Mouse (Mus musculus): Measurements from ENCODE around the gene Kdm2b.
"Not testable (repeated sequence)": the region's sequence is repeated elsewhere in the genome, so short reads cannot be mapped to it uniquely, and the experiment has no call there.

The Kdm2b gene

GRCm38 (mm10) chr5:123010806-123011205 lies 21.2 kb upstream of the Kdm2b start:
- no peak for DNase-seq (ENCODE audit: low spot score)

GRCm38 (mm10) chr5:123009873-123010272 lies 20.2 kb upstream of the Kdm2b start:
- no peak for DNase-seq (ENCODE audit: low spot score)

GRCm38 (mm10) chr5:123008877-123009493 lies 19.4 kb upstream of the Kdm2b start:
- DNase-seq (ENCODE audit: low spot score), result peak; percentile 56

GRCm38 (mm10) chr5:123005716-123006592 lies 16.3 kb upstream of the Kdm2b start:
- DNase-seq (ENCODE audit: low spot score), result no peak

GRCm38 (mm10) chr5:123000901-123001300 lies 11.3 kb upstream of the Kdm2b start:
- DNase-seq (ENCODE audit: low spot score), result no peak

GRCm38 (mm10) chr5:122997205-122998204 lies 7.9 kb upstream of the Kdm2b start:
- no peak for DNase-seq (ENCODE audit: low spot score)

GRCm38 (mm10) chr5:122994910-122995309 lies 5.3 kb upstream of the Kdm2b start:
- DNase-seq (ENCODE audit: low spot score), result no peak

- DNase-seq (ENCODE audit: low spot score), result peak; percentile 87
These were observed 4.8 kb upstream of the Kdm2b start for GRCm38 (mm10) chr5:122994303-122994846.

GRCm38 (mm10) chr5:122993811-122994210 lies 4.2 kb upstream of the Kdm2b start:
- no peak for DNase-seq (ENCODE audit: low spot score)

- no peak for DNase-seq (ENCODE audit: low spot score)
These were observed 1.9 kb upstream of the Kdm2b start for GRCm38 (mm10) chr5:122991350-122992004.

GRCm38 (mm10) chr5:122990411-122991160 lies 963 bp upstream of the Kdm2b start:
- no peak for DNase-seq (ENCODE audit: low spot score)

- peak; percentile 66 for DNase-seq (ENCODE audit: low spot score)
These were observed 560 bp downstream of the Kdm2b start for GRCm38 (mm10) chr5:122989001-122989525.

- DNase-seq (ENCODE audit: low spot score), result no peak
These were observed 1.4 kb downstream of the Kdm2b start for GRCm38 (mm10) chr5:122988021-122988751.

- DNase-seq (ENCODE audit: low spot score), result no peak
These were observed 2.2 kb downstream of the Kdm2b start for GRCm38 (mm10) chr5:122987211-122988020.

GRCm38 (mm10) chr5:122986091-122986493 lies 3.5 kb downstream of the Kdm2b start:
- DNase-seq (ENCODE audit: low spot score), result no peak

- no peak for DNase-seq (ENCODE audit: low spot score)
These were observed 4.3 kb downstream of the Kdm2b start for GRCm38 (mm10) chr5:122985276-122985675.

GRCm38 (mm10) chr5:122984483-122984882 lies 5.1 kb downstream of the Kdm2b start:
- DNase-seq (ENCODE audit: low spot score), result no peak

- DNase-seq (ENCODE audit: low spot score), result no peak
These were observed 10.7 kb downstream of the Kdm2b start for GRCm38 (mm10) chr5:122978970-122979369.

- DNase-seq (ENCODE audit: low spot score), result not testable (repeated sequence)
These were observed 14.9 kb downstream of the Kdm2b start for GRCm38 (mm10) chr5:122974701-122975100.
